Mouse (Mus musculus): ENCODE results near the gene Unc79. TPM values are rescaled to one million over a fixed set of nuclear protein-coding genes. Genes with fewer than 3 reads are reported as not detected.

Unc79 gene
- polyA plus RNA-seq, 1 experiment = 1.8 TPM

- no peak for TF ChIP-seq POLR2A (IDR thresholded peaks at IDR 0.05; ENCODE audit: borderline replicate concordance, extremely low read depth, low read depth, low read length)
- TF ChIP-seq CTCF (IDR thresholded peaks at IDR 0.05; ENCODE audit: insufficient read depth, low read length) = no peak
- H3K4me1 ChIP-seq (ENCODE audit: control insufficient read depth, insufficient read depth, low read length) = no peaks in the 10 kb centered on the region
- no peak overlapping the region for H3K4me3 ChIP-seq (replicated peaks; ENCODE audit: extremely low read depth, low read depth, low read length)
- 64% methylated on average over 5 of the region's 5 CpGs for WGBS
- no peak for DNase-seq
Measured at GRCm38 (mm10) chr12:103100088-103100487, 151.4 kb downstream of the Unc79 start.

- DNase-seq = no peak
- TF ChIP-seq POLR2A (IDR thresholded peaks at IDR 0.05; ENCODE audit: borderline replicate concordance, extremely low read depth, low read depth, low read length) (no peak), CTCF (IDR thresholded peaks at IDR 0.05; ENCODE audit: insufficient read depth, low read length) (no peak)
- Histone ChIP-seq H3K4me3 (replicated peaks; ENCODE audit: extremely low read depth, low read depth, low read length) (no peak overlapping the region), H3K4me1 (ENCODE audit: control insufficient read depth, insufficient read depth, low read length) (no peaks in the 10 kb centered on the region)
- 56% methylated on average over 2 of the region's 2 CpGs for WGBS
Measured at GRCm38 (mm10) chr12:103103041-103103440, 154.4 kb downstream of the Unc79 start.

- 14% methylated on average over 5 of the region's 5 CpGs for WGBS
- Histone ChIP-seq H3K4me1 (ENCODE audit: control insufficient read depth, insufficient read depth, low read length) (no peaks in the 10 kb centered on the region), H3K4me3 (replicated peaks; ENCODE audit: extremely low read depth, low read depth, low read length) (no peak overlapping the region)
- TF ChIP-seq POLR2A (IDR thresholded peaks at IDR 0.05; ENCODE audit: borderline replicate concordance, extremely low read depth, low read depth, low read length) (no peak), CTCF (IDR thresholded peaks at IDR 0.05; ENCODE audit: insufficient read depth, low read length) (no peak)
- DNase-seq = no peak
Measured at GRCm38 (mm10) chr12:103103601-103104000, 154.9 kb downstream of the Unc79 start.

- Histone ChIP-seq H3K4me1 (ENCODE audit: control insufficient read depth, insufficient read depth, low read length) (no peaks in the 10 kb centered on the region), H3K4me3 (replicated peaks; ENCODE audit: extremely low read depth, low read depth, low read length) (no peak overlapping the region)
- no peak for DNase-seq
- TF ChIP-seq POLR2A (IDR thresholded peaks at IDR 0.05; ENCODE audit: borderline replicate concordance, extremely low read depth, low read depth, low read length) (no peak), CTCF (IDR thresholded peaks at IDR 0.05; ENCODE audit: insufficient read depth, low read length) (no peak)
- 86% methylated on average over 7 of the region's 7 CpGs for WGBS
Measured at GRCm38 (mm10) chr12:103109301-103109700, 160.6 kb downstream of the Unc79 start.

- TF ChIP-seq POLR2A (IDR thresholded peaks at IDR 0.05; ENCODE audit: borderline replicate concordance, extremely low read depth, low read depth, low read length) = no peak
- TF ChIP-seq CTCF (IDR thresholded peaks at IDR 0.05; ENCODE audit: insufficient read depth, low read length) = no peak
- WGBS = 70% methylated on average over 8 of the region's 8 CpGs
- DNase-seq = no peak
- no peaks in the 10 kb centered on the region for H3K4me1 ChIP-seq (ENCODE audit: control insufficient read depth, insufficient read depth, low read length)
- H3K4me3 ChIP-seq (replicated peaks; ENCODE audit: extremely low read depth, low read depth, low read length) = no peak overlapping the region
Measured at GRCm38 (mm10) chr12:103116639-103117038, 168.0 kb downstream of the Unc79 start.

- no peak overlapping the region for H3K4me3 ChIP-seq (replicated peaks; ENCODE audit: extremely low read depth, low read depth, low read length)
- WGBS = 69% methylated on average over 10 of the region's 10 CpGs
- TF ChIP-seq CTCF (IDR thresholded peaks at IDR 0.05; ENCODE audit: insufficient read depth, low read length) (no peak), POLR2A (IDR thresholded peaks at IDR 0.05; ENCODE audit: borderline replicate concordance, extremely low read depth, low read depth, low read length) (no peak)
- H3K4me1 ChIP-seq (ENCODE audit: control insufficient read depth, insufficient read depth, low read length) = no peaks in the 10 kb centered on the region
- no peak for DNase-seq
Measured at GRCm38 (mm10) chr12:103117517-103118193, 169.0 kb downstream of the Unc79 start.

- WGBS = 75% methylated on average over 5 of the region's 5 CpGs
- no peaks in the 10 kb centered on the region for H3K4me1 ChIP-seq (ENCODE audit: control insufficient read depth, insufficient read depth, low read length)
- H3K4me3 ChIP-seq (replicated peaks; ENCODE audit: extremely low read depth, low read depth, low read length) = no peak overlapping the region
- DNase-seq = no peak
- no peak for TF ChIP-seq POLR2A (IDR thresholded peaks at IDR 0.05; ENCODE audit: borderline replicate concordance, extremely low read depth, low read depth, low read length)
- no peak for TF ChIP-seq CTCF (IDR thresholded peaks at IDR 0.05; ENCODE audit: insufficient read depth, low read length)
Measured at GRCm38 (mm10) chr12:103121928-103122327, 173.3 kb downstream of the Unc79 start.

- no peak for DNase-seq
- H3K4me1 ChIP-seq (ENCODE audit: control insufficient read depth, insufficient read depth, low read length) = no peaks in the 10 kb centered on the region
- H3K4me3 ChIP-seq (replicated peaks; ENCODE audit: extremely low read depth, low read depth, low read length) = no peak overlapping the region
- no peak for TF ChIP-seq POLR2A (IDR thresholded peaks at IDR 0.05; ENCODE audit: borderline replicate concordance, extremely low read depth, low read depth, low read length)
- no peak for TF ChIP-seq CTCF (IDR thresholded peaks at IDR 0.05; ENCODE audit: insufficient read depth, low read length)
- WGBS = 79% methylated on average over 1 of the region's 1 CpGs
Measured at GRCm38 (mm10) chr12:103123861-103124260, 175.2 kb downstream of the Unc79 start.

GRCm38 (mm10) chr12:103128914-103129313 is 180.3 kb downstream of the Unc79 start:
- no peaks in the 10 kb centered on the region for H3K4me1 ChIP-seq (ENCODE audit: control insufficient read depth, insufficient read depth, low read length)
- TF ChIP-seq CTCF (IDR thresholded peaks at IDR 0.05; ENCODE audit: insufficient read depth, low read length) (no peak), POLR2A (IDR thresholded peaks at IDR 0.05; ENCODE audit: borderline replicate concordance, extremely low read depth, low read depth, low read length) (no peak)
- DNase-seq = no peak
- 92% methylated on average over 6 of the region's 6 CpGs for WGBS
- H3K4me3 ChIP-seq (replicated peaks; ENCODE audit: extremely low read depth, low read depth, low read length) = no peak overlapping the region

Data from lung, adult 2 months (tissue).